Mouse (Mus musculus) kidney, postnatal 0 days (tissue): ENCODE results near the gene Rab14. TPM values are rescaled to one million over a fixed set of nuclear protein-coding genes. Genes with fewer than 3 reads are reported as not detected.

Experiments used
- ATAC-seq: fragments of 200-750 bp; cut with Nextera tagmentation; replicated peaks from 2 replicates; pipeline ENCODE4 v1.8.0; 2017; ENCODE audit warnings: low read depth, moderate number of reproducible peaks, moderate TSS enrichment, moderate library complexity; ENCODE audit not compliant: low FRiP score
- DNase-seq: peaks from one replicate; pipeline ENCODE4 v3.0.0-alpha.2; 2016; ENCODE audit warnings: low spot score
- H3K27ac ChIP-seq: fragments of 300-500 bp; sonication (generic); 2 replicates; pipeline ENCODE4 v1.5.1; 2014; ENCODE audit warnings: mild to moderate bottlenecking
- H3K27me3 ChIP-seq: fragments of 300-500 bp; sonication (generic); 2 replicates; pipeline ENCODE4 v1.6.1; 2014; ENCODE audit warnings: low read length, mixed read lengths; ENCODE audit not compliant: insufficient read depth
- H3K36me3 ChIP-seq: fragments of 300-500 bp; sonication (generic); 2 replicates; pipeline ENCODE4 v1.6.1; 2014; ENCODE audit warnings: low read length, mixed read lengths; ENCODE audit not compliant: insufficient read depth
- H3K4me1 ChIP-seq: fragments of 300-500 bp; sonication (generic); replicated peaks from 2 replicates; pipeline ENCODE4 v1.6.1; 2014; ENCODE audit warnings: antibody characterized with exemption, low read length, mixed read lengths; ENCODE audit not compliant: insufficient read depth
- H3K4me2 ChIP-seq: fragments of 300-500 bp; sonication (generic); 2 replicates; pipeline ENCODE4 v1.6.1; 2014; ENCODE audit warnings: mild to moderate bottlenecking, low read length, moderate library complexity, mixed read lengths
- H3K4me3 ChIP-seq: fragments of 300-500 bp; sonication (generic); replicated peaks from 2 replicates; pipeline ENCODE4 v1.5.1; 2014; ENCODE audit warnings: low read depth, low read length
- H3K9ac ChIP-seq: fragments of 300-500 bp; sonication (generic); 2 replicates; pipeline ENCODE4 v1.6.1; 2014; ENCODE audit warnings: low read depth, low read length
- H3K9me3 ChIP-seq: fragments of 300-500 bp; sonication (generic); replicated peaks from 2 replicates; pipeline ENCODE4 v1.6.1; 2016; ENCODE audit warnings: low read length, inconsistent platforms, mixed read lengths
- CTCF ChIP-seq: IDR thresholded peaks from 2 replicates; pipeline ENCODE4 v1.5.1; 2016; ENCODE audit warnings: antibody characterized with exemption, low read depth, mild to moderate bottlenecking, moderate library complexity
- WGBS: fragments of 180-500 bp; shearing (Covaris S2); extraction: QIAGEN DNeasy Blood & Tissue Kit; methylation state at CpG from one replicate; pipeline ENCODE4 v1.1.7; 2014; 5-methylcytosine and 5-hydroxymethylcytosine counted together
- polyA plus RNA-seq: library from polyadenylated mRNA; unstranded; fragments of >200 nt; fragmentation: Nextera tagmentation; extraction: Ambion mirVana; gene quantifications from 2 replicates; pipeline ENCODE4 v1.2.1, GENCODE M21; 2015

Gene Rab14
- polyA plus RNA-seq, 1 experiment from 2014 or later = 429 TPM

DNA sequence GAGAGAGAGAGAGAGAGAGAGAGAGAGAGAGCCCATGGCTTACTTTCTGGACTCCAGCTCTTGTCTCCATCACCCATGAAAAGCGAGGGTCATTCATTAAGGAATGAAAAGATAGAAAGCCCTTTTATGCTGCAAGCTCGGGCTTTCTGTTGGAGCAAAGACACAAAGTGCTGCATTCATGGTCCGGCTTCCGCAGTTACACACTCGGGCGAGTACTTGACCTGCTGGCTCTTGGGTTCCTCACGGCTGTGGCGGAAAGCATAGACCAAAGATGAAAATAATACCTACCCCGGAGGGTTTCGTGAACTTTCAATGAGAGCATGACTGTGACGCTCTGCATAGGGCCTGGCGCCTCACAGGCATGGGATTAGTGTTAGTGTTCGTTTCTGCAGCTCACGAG, 14.4 kb upstream of the Rab14 start:
- ATAC-seq (no peak), DNase-seq (no peak)
- Histone ChIP-seq H3K4me1 (no peaks in the 10 kb centered on the region), H3K27ac (peak overlapping the region; percentile 19; the same call in 1 of the 2 replicates), H3K9ac (no peak overlapping the region), H3K9me3 (no peaks in the 10 kb centered on the region), H3K27me3 (no peaks in the 10 kb centered on the region), H3K4me2 (no peak overlapping the region), H3K4me3 (no peak overlapping the region), H3K36me3 (no peaks in the 10 kb centered on the region)
- no peak for TF ChIP-seq CTCF
- WGBS = 49% methylated on average over 14 of the region's 14 CpGs

DNA sequence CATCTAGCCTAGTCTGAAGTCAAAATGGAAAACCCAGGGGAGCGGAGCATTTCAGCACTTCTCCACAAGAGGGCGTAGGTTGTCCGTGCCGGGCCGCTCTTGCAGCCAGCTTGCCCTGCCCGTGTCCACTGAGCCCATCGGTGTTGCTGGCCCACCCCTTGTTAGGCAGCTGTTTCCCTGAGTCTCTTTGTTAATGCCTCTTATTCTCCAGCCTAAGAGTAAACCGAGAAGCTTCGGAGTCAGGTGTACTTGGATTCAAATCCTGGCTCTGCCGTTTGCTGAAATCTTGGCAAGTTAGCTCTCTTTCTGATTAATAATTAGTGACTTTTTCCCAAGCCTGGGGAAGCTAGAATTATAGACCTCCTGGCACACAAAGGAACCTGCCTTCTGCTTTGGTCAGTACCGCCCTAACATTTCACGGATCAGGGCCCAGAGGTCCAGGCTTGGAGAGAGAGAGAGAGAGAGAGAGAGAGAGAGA, 14.0 kb upstream of the Rab14 start:
- H3K27ac ChIP-seq = peak overlapping the region; percentile 19
- peak; percentile 93 for DNase-seq

GRCm38 (mm10) chr2:35213345-35213910, 12.5 kb upstream of the Rab14 start:
- Histone ChIP-seq H3K4me3 (no peak overlapping the region), H3K4me2 (no peak overlapping the region), H3K9me3 (no peaks in the 10 kb centered on the region), H3K27me3 (no peaks in the 10 kb centered on the region), H3K36me3 (no peaks in the 10 kb centered on the region), H3K4me1 (no peaks in the 10 kb centered on the region), H3K9ac (no peak overlapping the region), H3K27ac (no peak overlapping the region)
- DNase-seq = no peak
- WGBS = 81% methylated on average over 12 of the region's 12 CpGs
- TF ChIP-seq CTCF = no peak
- no peak for ATAC-seq

More for the DNA sequence above, 14.0 kb upstream of the Rab14 start:
- TF ChIP-seq CTCF = peak; percentile 98
- H3K4me3 ChIP-seq = no peak overlapping the region
- H3K4me1 ChIP-seq = no peaks in the 10 kb centered on the region
- H3K4me2 ChIP-seq = peak overlapping the region; percentile 13; the same call in 1 of the 2 replicates
- no peaks in the 10 kb centered on the region for H3K36me3 ChIP-seq
- no peaks in the 10 kb centered on the region for H3K9me3 ChIP-seq
- peak; percentile 84 for ATAC-seq
- 0 out of 2 replicates have a peak overlapping the region, but pooled peaks have one; percentile 10 for H3K9ac ChIP-seq
- no peaks in the 10 kb centered on the region for H3K27me3 ChIP-seq
- 4% methylated on average over 12 of the region's 12 CpGs for WGBS

DNA sequence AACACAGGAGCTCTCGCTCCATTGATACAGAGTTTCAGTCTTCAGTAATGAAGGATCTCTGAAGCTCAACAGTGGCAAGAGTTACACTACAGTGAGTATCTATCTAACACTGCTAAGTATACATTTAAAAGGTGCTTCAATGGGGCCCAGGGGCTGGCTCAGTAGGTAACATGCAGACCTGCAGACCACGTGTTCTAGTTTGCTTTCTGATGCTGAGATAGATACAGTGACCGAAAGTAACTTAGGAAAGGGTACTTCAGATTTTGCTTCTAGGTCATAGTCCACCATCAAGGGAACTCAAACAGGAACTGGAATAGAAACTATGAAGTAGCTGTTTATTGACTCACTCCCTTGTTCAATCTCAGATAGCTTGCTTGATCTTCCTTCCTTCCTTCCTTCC, 10.8 kb upstream of the Rab14 start:
- WGBS = 77% methylated on average over 3 of the region's 3 CpGs
- H3K36me3 ChIP-seq = no peaks in the 10 kb centered on the region
- no peaks in the 10 kb centered on the region for H3K27me3 ChIP-seq
- no peak overlapping the region for H3K27ac ChIP-seq
- H3K9me3 ChIP-seq = no peaks in the 10 kb centered on the region
- H3K4me1 ChIP-seq = no peaks in the 10 kb centered on the region
- no peak overlapping the region for H3K4me3 ChIP-seq
- TF ChIP-seq CTCF = no peak
- no peak overlapping the region for H3K4me2 ChIP-seq
- no peak for ATAC-seq
- no peak for DNase-seq
- no peak overlapping the region for H3K9ac ChIP-seq

- Histone ChIP-seq H3K27me3 (no peaks in the 10 kb centered on the region), H3K36me3 (no peaks in the 10 kb centered on the region), H3K4me1 (no peaks in the 10 kb centered on the region), H3K4me2 (no peak overlapping the region), H3K27ac (no peak overlapping the region), H3K4me3 (no peak overlapping the region), H3K9me3 (no peaks in the 10 kb centered on the region), H3K9ac (no peak overlapping the region)
- ATAC-seq (no peak), DNase-seq (no peak)
- 59% methylated on average over 8 of the region's 8 CpGs for WGBS
- no peak for TF ChIP-seq CTCF
Measured at GRCm38 (mm10) chr2:35208931-35209665, 8.2 kb upstream of the Rab14 start.

GRCm38 (mm10) chr2:35208054-35208453, 7.1 kb upstream of the Rab14 start:
- TF ChIP-seq CTCF = no peak
- no peak for DNase-seq
- Histone ChIP-seq H3K36me3 (no peaks in the 10 kb centered on the region), H3K4me3 (no peak overlapping the region), H3K9me3 (no peaks in the 10 kb centered on the region), H3K27ac (no peak overlapping the region), H3K9ac (no peak overlapping the region), H3K27me3 (no peaks in the 10 kb centered on the region), H3K4me2 (no peak overlapping the region), H3K4me1 (no peaks in the 10 kb centered on the region)
- 69% methylated on average over 3 of the region's 3 CpGs for WGBS
- ATAC-seq = no peak
